Comparison of ENCODE assay signal across 27 mouse cellular contexts in genomic region chr7:72181651-72182050, GRCm38 (mm10).
A peak's percentile ranks its signal among the peaks of the same experiment; 100 is the strongest.
DNase-seq lines count a peak whose midpoint lies in the region; ATAC-seq and TF ChIP-seq lines count a peak whose summit lies in the region.
"Had no signal": no experiment of that assay in that cellular context is flagged by ENCODE, and none has a peak within 500 bp of the region (broad histone marks: within the 10 kb centered on the region; RNA-seq: fewer than 3 reads in every experiment).

No protein-coding gene starts in this region.

- no peak for DNase-seq in ES-E14 (ENCODE audit: low read depth, low spot score)
- no peak for DNase-seq in midbrain, embryonic 14.5 days
- DNase-seq in gastrocnemius, adult 18-20 months (ENCODE audit: low spot score), result no peak
- DNase-seq: adrenal gland, adult 8-10 months; adrenal gland, postnatal 25 days; cerebellum, adult 11-12 months; cerebellum, adult 8-10 months; cerebellum, postnatal 10 days; cerebellum, postnatal 36 days; embryo, embryonic 11 days; forebrain, postnatal 0 days; gastrocnemius, postnatal 25 days; heart, adult 2 months; heart, postnatal 14 days; heart, postnatal 4 days had no signal

- no peaks in the 10 kb centered on the region for H3K9me3 ChIP-seq in liver, embryonic 16.5 days (replicated peaks; ENCODE audit: control insufficient read depth, low read length)
- no peaks in the 10 kb centered on the region for H3K9me3 ChIP-seq in liver, embryonic 12.5 days (replicated peaks)
- no peaks in the 10 kb centered on the region for H3K9me3 ChIP-seq in ES-E14 (ENCODE audit: control insufficient read depth, insufficient read depth, low read depth, low read length)
- H3K9me3 ChIP-seq in midbrain, embryonic 14.5 days (ENCODE audit: control insufficient read depth, low read length), result no peaks in the 10 kb centered on the region
- H3K9me3 ChIP-seq: embryonic facial prominence, embryonic 12.5 days; embryonic facial prominence, embryonic 15.5 days; heart, embryonic 10.5 days; heart, embryonic 13.5 days had no signal

- no peaks in the 10 kb centered on the region for H3K36me3 ChIP-seq in liver, embryonic 16.5 days (ENCODE audit: control insufficient read depth, insufficient read depth)
- no peaks in the 10 kb centered on the region for H3K36me3 ChIP-seq in liver, embryonic 12.5 days
- H3K36me3 ChIP-seq in ES-E14 (ENCODE audit: control insufficient read depth, insufficient read depth, low read length, poor library complexity, severe bottlenecking), result no peaks in the 10 kb centered on the region
- H3K36me3 ChIP-seq in midbrain, embryonic 14.5 days (ENCODE audit: control insufficient read depth, insufficient read depth, low read length), result no peaks in the 10 kb centered on the region
- H3K36me3 ChIP-seq: embryonic facial prominence, embryonic 12.5 days; embryonic facial prominence, embryonic 15.5 days; heart, embryonic 10.5 days; heart, embryonic 13.5 days had no signal

- H3K4me2 ChIP-seq in liver, embryonic 16.5 days (ENCODE audit: low read depth, low read length), result no peak overlapping the region
- no peak overlapping the region for H3K4me2 ChIP-seq in liver, embryonic 12.5 days
- H3K4me2 ChIP-seq in midbrain, embryonic 14.5 days (ENCODE audit: low read length), result no peak overlapping the region
- H3K4me2 ChIP-seq: embryonic facial prominence, embryonic 12.5 days; embryonic facial prominence, embryonic 15.5 days; heart, embryonic 13.5 days; hindbrain, embryonic 14.5 days had no signal

- H3K27ac ChIP-seq in liver, embryonic 16.5 days (ENCODE audit: low read length), result no peak overlapping the region
- no peak overlapping the region for H3K27ac ChIP-seq in liver, embryonic 12.5 days
- no peak overlapping the region for H3K27ac ChIP-seq in ES-E14 (ENCODE audit: insufficient read depth, low read depth, low read length, poor library complexity, severe bottlenecking)
- no peak overlapping the region for H3K27ac ChIP-seq in midbrain, embryonic 14.5 days (replicated peaks; ENCODE audit: low read depth, low read length)
- H3K27ac ChIP-seq: embryonic facial prominence, embryonic 12.5 days; embryonic facial prominence, embryonic 15.5 days; heart, adult 2 months; heart, embryonic 10.5 days; heart, embryonic 13.5 days; hindbrain, embryonic 14.5 days; hindbrain, postnatal 0 days had no signal

- peak; percentile 60; the same call in 1 of the 2 replicates for ATAC-seq in liver, embryonic 16.5 days (ENCODE audit: low read depth)
- ATAC-seq in liver, embryonic 12.5 days, result no peak
- peak; percentile 71 for ATAC-seq in granulocyte monocyte progenitor cell, adult 5-6 weeks (replicated peaks; ENCODE audit: poor library complexity, severe bottlenecking)
- no peak for ATAC-seq in midbrain, embryonic 14.5 days (ENCODE audit: low FRiP score, low TSS enrichment)
- ATAC-seq: activated CD4-positive, CD25-positive, alpha-beta regulatory T cell, adult 4 months; CD4-positive, CD25-positive, alpha-beta regulatory T cell, adult 4 months; forebrain, embryonic 14.5 days; forebrain, postnatal 0 days; hindbrain, postnatal 0 days had no signal

- in situ Hi-C loops in ES-E14 (cut with MboI; ENCODE audit: low sequenced_read_pairs in 2 of 2, unreplicated experiment in 2 of 2), result no loop called here

- no peak overlapping the region for H3K4me3 ChIP-seq in liver, embryonic 16.5 days (ENCODE audit: low read depth, low read length)
- H3K4me3 ChIP-seq in liver, embryonic 12.5 days, result no peak overlapping the region
- H3K4me3 ChIP-seq in ES-E14 (ENCODE audit: insufficient read depth in 1 of 2, low read depth in 1 of 2, low read length in 2 of 2, poor library complexity in 1 of 2, severe bottlenecking in 1 of 2), result no peak overlapping the region
- no peak overlapping the region for H3K4me3 ChIP-seq in midbrain, embryonic 14.5 days (replicated peaks; ENCODE audit: low read depth, low read length)
- H3K4me3 ChIP-seq: embryonic facial prominence, embryonic 12.5 days; embryonic facial prominence, embryonic 15.5 days; heart, adult 2 months; heart, embryonic 10.5 days; heart, embryonic 13.5 days had no signal

- H3K4me1 ChIP-seq in liver, embryonic 16.5 days (ENCODE audit: control insufficient read depth, low read depth, low read length), result no peaks in the 10 kb centered on the region
- H3K4me1 ChIP-seq in liver, embryonic 12.5 days, result no peaks in the 10 kb centered on the region
- H3K4me1 ChIP-seq in ES-E14 (ENCODE audit: control insufficient read depth in 2 of 2, insufficient read depth in 2 of 2, low read length in 2 of 2, poor library complexity in 1 of 2), result no peaks in the 10 kb centered on the region
- H3K4me1 ChIP-seq in midbrain, embryonic 14.5 days (ENCODE audit: control insufficient read depth, insufficient read depth, low read length), result no peaks in the 10 kb centered on the region
- H3K4me1 ChIP-seq: embryonic facial prominence, embryonic 15.5 days; heart, embryonic 10.5 days; heart, embryonic 13.5 days had no signal

- WGBS in liver, embryonic 16.5 days (ENCODE audit: insufficient replicate concordance), result 41% methylated on average over 5 of the region's 5 CpGs
- 55% methylated on average over 5 of the region's 5 CpGs for WGBS in liver, embryonic 12.5 days (ENCODE audit: insufficient replicate concordance)
- 74% methylated on average over 5 of the region's 5 CpGs for WGBS in midbrain, embryonic 14.5 days

- H3K9ac ChIP-seq in liver, embryonic 16.5 days (ENCODE audit: low read depth, low read length), result no peak overlapping the region
- H3K9ac ChIP-seq in liver, embryonic 12.5 days, result no peak overlapping the region
- no peak overlapping the region for H3K9ac ChIP-seq in ES-E14 (ENCODE audit: insufficient read depth, low read depth, low read length, poor library complexity, severe bottlenecking)
- no peak overlapping the region for H3K9ac ChIP-seq in midbrain, embryonic 14.5 days (replicated peaks; ENCODE audit: low read length)
- H3K9ac ChIP-seq: embryonic facial prominence, embryonic 12.5 days; embryonic facial prominence, embryonic 15.5 days; forebrain, postnatal 0 days; heart, embryonic 13.5 days; hindbrain, embryonic 14.5 days had no signal

- H3K27me3 ChIP-seq in liver, embryonic 16.5 days (ENCODE audit: control insufficient read depth, insufficient read depth, low read depth, low read length), result no peaks in the 10 kb centered on the region
- no peaks in the 10 kb centered on the region for H3K27me3 ChIP-seq in liver, embryonic 12.5 days (replicated peaks)
- no peaks in the 10 kb centered on the region for H3K27me3 ChIP-seq in midbrain, embryonic 14.5 days (ENCODE audit: control insufficient read depth, insufficient read depth, low read length)
- H3K27me3 ChIP-seq: embryonic facial prominence, embryonic 12.5 days; embryonic facial prominence, embryonic 15.5 days; heart, embryonic 13.5 days had no signal

TF ChIP-seq in ES-E14, 5 proteins besides CTCF, POLR2A, EP300 and RAD21:
- TF ChIP-seq MAFK (IDR thresholded peaks at IDR 0.05; ENCODE audit: insufficient read depth, low read depth, low read length) (0 out of 2 replicates have a peak, but pooled peaks have one; percentile 23), HCFC1 (IDR thresholded peaks at IDR 0.05; ENCODE audit: borderline replicate concordance, insufficient read depth, low read length) (no peak)

Comparison
In these comparisons a context has a peak if more than half of its experiments do, and no peak if none do; other contexts are left out.
1. ATAC-seq: peak in liver, embryonic 16.5 days (single experiment) and granulocyte monocyte progenitor cell, adult 5-6 weeks (single experiment); none in liver, embryonic 12.5 days (single experiment) and midbrain, embryonic 14.5 days (single experiment).